Mouse (Mus musculus): ENCODE results near the gene Nr6a1.

DNA sequence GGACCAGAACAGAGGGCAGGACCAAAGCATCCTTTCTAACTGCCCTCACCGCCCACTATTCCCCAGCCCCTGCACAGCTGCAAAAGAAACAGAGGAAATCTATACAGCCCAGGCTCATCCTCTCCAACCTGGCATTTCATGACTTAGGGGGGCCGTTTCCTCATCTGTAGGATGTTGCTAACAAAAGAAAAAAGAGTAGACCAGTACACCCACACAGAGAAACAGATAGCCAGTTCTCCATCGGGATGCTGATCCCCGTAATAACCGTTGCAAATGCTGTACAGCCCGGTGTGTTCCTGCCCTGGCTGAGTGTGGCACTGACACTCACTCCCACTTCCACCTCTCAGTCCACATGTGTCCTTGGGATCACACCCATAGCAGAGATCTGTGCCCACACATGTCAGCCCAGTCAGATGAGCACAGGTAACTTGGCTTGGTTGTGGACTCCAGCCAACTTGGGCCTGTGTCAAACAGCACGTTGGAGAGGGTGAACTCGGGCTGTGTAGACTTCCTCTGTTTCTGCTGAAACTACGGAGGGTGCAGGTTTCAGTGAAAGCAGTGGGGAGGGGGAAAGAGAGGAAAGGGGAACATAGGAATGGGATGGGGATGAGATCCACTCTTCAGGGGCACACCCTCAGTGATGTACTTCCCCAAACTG lies 9.4 kb upstream of the Nr6a1 start:
- TF ChIP-seq POLR2A (IDR thresholded peaks at IDR 0.05; ENCODE audit: control insufficient read depth, extremely low read depth, insufficient read depth, low read length, poor library complexity) (no peak), CTCF (IDR thresholded peaks at IDR 0.05; ENCODE audit: borderline replicate concordance, control insufficient read depth, extremely low read depth, insufficient read depth, low read length, poor library complexity) (no peak)
